ENCODE assay signal across 8 mouse cellular contexts in the genomic region with DNA sequence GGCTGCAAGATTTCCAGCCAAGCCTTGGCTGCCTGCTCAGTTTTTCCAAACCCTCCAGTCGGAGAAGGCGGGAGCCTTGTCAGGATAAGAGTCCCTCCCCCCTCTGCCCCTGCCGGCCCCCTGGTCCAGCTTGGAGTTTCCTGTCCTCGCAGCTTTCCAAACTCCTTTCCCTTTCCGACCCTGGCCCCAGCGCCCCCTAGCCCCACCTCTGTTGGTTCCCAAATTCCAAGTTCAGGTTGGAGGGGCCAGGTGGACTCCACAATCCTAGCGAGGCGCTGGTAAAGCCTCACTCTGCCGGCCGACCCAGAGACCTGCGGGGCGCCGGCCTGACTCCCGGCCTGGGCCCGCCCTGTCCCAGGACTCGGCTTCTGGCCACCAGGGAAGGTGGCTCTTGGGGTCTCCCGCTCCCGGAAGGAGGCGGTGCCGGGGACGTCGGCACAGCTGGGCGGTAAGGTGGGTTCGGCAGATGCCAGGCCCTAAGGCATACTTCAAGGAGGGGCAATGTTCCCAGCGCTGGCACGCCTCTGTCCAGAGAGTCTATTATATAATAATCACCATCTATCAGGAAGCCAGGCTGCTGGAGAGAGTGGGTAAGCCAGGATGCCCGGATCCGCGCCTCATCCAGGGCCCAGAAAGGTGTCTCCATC. TPM values are rescaled to one million over a fixed set of nuclear protein-coding genes. Genes with fewer than 3 reads are reported as not detected.
DNase-seq lines count a peak whose midpoint lies in the region; ATAC-seq lines count a peak whose summit lies in the region.

No protein-coding gene starts in this region.

- H3K9me3 ChIP-seq in intestine, embryonic 15.5 days: no peaks in the 10 kb centered on the region
- H3K9me3 ChIP-seq in limb, embryonic 12.5 days: 0 out of 2 replicates have a peak, but pooled peaks cover 3% of the 10 kb centered on the region
- no peaks in the 10 kb centered on the region for H3K9me3 ChIP-seq in midbrain, embryonic 14.5 days (ENCODE audit: control insufficient read depth, low read length)

- H3K27me3 ChIP-seq in intestine, embryonic 15.5 days (replicated peaks): no peaks in the 10 kb centered on the region
- 0 out of 2 replicates have a peak, but pooled peaks cover 3% of the 10 kb centered on the region for H3K27me3 ChIP-seq in limb, embryonic 12.5 days
- no peaks in the 10 kb centered on the region for H3K27me3 ChIP-seq in midbrain, embryonic 14.5 days (ENCODE audit: control insufficient read depth, insufficient read depth, low read length)

- no peaks in the 10 kb centered on the region for H3K36me3 ChIP-seq in intestine, embryonic 15.5 days
- no peaks in the 10 kb centered on the region for H3K36me3 ChIP-seq in limb, embryonic 12.5 days
- H3K36me3 ChIP-seq in midbrain, embryonic 14.5 days (ENCODE audit: control insufficient read depth, insufficient read depth, low read length): no peaks in the 10 kb centered on the region

- DNase-seq in layer of hippocampus, adult 11-12 months (ENCODE audit: low spot score): peak; percentile 68
- DNase-seq in layer of hippocampus, adult 9-10 months (ENCODE audit: low spot score): no peak
- DNase-seq in cerebellum, postnatal 25 days: peak; percentile 88
- peak; percentile 76 to 83 for DNase-seq in gastrocnemius, postnatal 36 days
- peak; percentile 91 for DNase-seq in midbrain, embryonic 14.5 days
- peak; percentile 52 for DNase-seq in thymus, postnatal 0 days (ENCODE audit: low spot score)

- peak overlapping the region; percentile 77 for H3K4me3 ChIP-seq in intestine, embryonic 15.5 days (replicated peaks)
- peak overlapping the region; percentile 82 for H3K4me3 ChIP-seq in limb, embryonic 12.5 days (replicated peaks)
- H3K4me3 ChIP-seq in midbrain, embryonic 14.5 days (replicated peaks; ENCODE audit: low read depth, low read length): peak overlapping the region; percentile 81

- ATAC-seq in intestine, embryonic 15.5 days: peak; percentile 64
- ATAC-seq in limb, embryonic 12.5 days (ENCODE audit: insufficient number of reproducible peaks, insufficient read depth, low FRiP score, low TSS enrichment, low read depth): peak; percentile 64
- peak; percentile 63 for ATAC-seq in midbrain, embryonic 14.5 days (ENCODE audit: low FRiP score, low TSS enrichment)

- H3K4me1 ChIP-seq in intestine, embryonic 15.5 days (replicated peaks): peaks cover 29% of the 10 kb centered on the region
- H3K4me1 ChIP-seq in limb, embryonic 12.5 days (replicated peaks): peaks cover 28% of the 10 kb centered on the region
- peaks cover 14% of the 10 kb centered on the region for H3K4me1 ChIP-seq in midbrain, embryonic 14.5 days (ENCODE audit: control insufficient read depth, insufficient read depth, low read length)

- intact Hi-C loops in gastrocnemius, postnatal 36 days (cut with DNase I): no loop called here

- H3K9ac ChIP-seq in intestine, embryonic 15.5 days: peak overlapping the region; percentile 89
- H3K9ac ChIP-seq in limb, embryonic 12.5 days (replicated peaks): peak overlapping the region; percentile 88
- H3K9ac ChIP-seq in midbrain, embryonic 14.5 days (replicated peaks; ENCODE audit: low read length): peak overlapping the region; percentile 77

- peak overlapping the region; percentile 99 for H3K27ac ChIP-seq in intestine, embryonic 15.5 days
- peak overlapping the region; percentile 99 for H3K27ac ChIP-seq in limb, embryonic 12.5 days
- H3K27ac ChIP-seq in midbrain, embryonic 14.5 days (replicated peaks; ENCODE audit: low read depth, low read length): peak overlapping the region; percentile 97

- peak overlapping the region; percentile 97 for H3K4me2 ChIP-seq in intestine, embryonic 15.5 days (replicated peaks)
- peak overlapping the region; percentile 93 for H3K4me2 ChIP-seq in limb, embryonic 12.5 days
- peak overlapping the region; percentile 72 for H3K4me2 ChIP-seq in midbrain, embryonic 14.5 days (ENCODE audit: low read length)

- under 1% methylated on average over 29 of the region's 29 CpGs for WGBS in intestine, embryonic 15.5 days
- WGBS in limb, embryonic 12.5 days: under 1% methylated on average over 29 of the region's 29 CpGs
- under 1% methylated on average over 29 of the region's 29 CpGs for WGBS in midbrain, embryonic 14.5 days

RNA-seq across cellular contexts. Expression of a gene that starts 3.5 kb away (rescaled TPM):
- 10 to 100 TPM; 25.7 to 42.5 TPM for total RNA-seq in gastrocnemius, postnatal 36 days (2021)
- 7.5 and 7.8 TPM in 2 replicates for polyA plus RNA-seq in intestine, embryonic 15.5 days (2015; fragmentation: Nextera tagmentation; extraction: Ambion mirVana)
- 14.3 and 17.3 TPM in 2 replicates for polyA plus RNA-seq in limb, embryonic 12.5 days (2016; fragmentation: Nextera tagmentation; extraction: Ambion mirVana)
- 12.6 and 14.9 TPM in 2 replicates for polyA plus RNA-seq in midbrain, embryonic 14.5 days (2014; fragmentation: Nextera tagmentation; extraction: Ambion mirVana)
- 3.2 and 4.4 TPM in 2 replicates for polyA plus RNA-seq in thymus, postnatal 0 days (2015; fragmentation: Nextera tagmentation; extraction: Ambion mirVana)

RNA-seq across cellular contexts. Expression of a gene that starts 24.3 kb away (rescaled TPM):
- total RNA-seq in gastrocnemius, postnatal 36 days (2021): not detected
- polyA plus RNA-seq in intestine, embryonic 15.5 days (2015; fragmentation: Nextera tagmentation; extraction: Ambion mirVana): 1.2 TPM in 2 replicates
- 0.31 and 0.65 TPM in 2 replicates for polyA plus RNA-seq in limb, embryonic 12.5 days (2016; fragmentation: Nextera tagmentation; extraction: Ambion mirVana)
- not detected in 2 replicates for polyA plus RNA-seq in midbrain, embryonic 14.5 days (2014; fragmentation: Nextera tagmentation; extraction: Ambion mirVana)
- polyA plus RNA-seq in thymus, postnatal 0 days (2015; fragmentation: Nextera tagmentation; extraction: Ambion mirVana): 0.69 and 1.5 TPM in 2 replicates

RNA-seq across cellular contexts. Expression of a gene that starts 38.1 kb away (rescaled TPM):
- total RNA-seq in gastrocnemius, postnatal 36 days (2021): not detected
- not detected in 2 replicates for polyA plus RNA-seq in intestine, embryonic 15.5 days (2015; fragmentation: Nextera tagmentation; extraction: Ambion mirVana)
- 0.18 TPM in 1 of 2 replicates, not detected in the other for polyA plus RNA-seq in limb, embryonic 12.5 days (2016; fragmentation: Nextera tagmentation; extraction: Ambion mirVana)
- not detected in 2 replicates for polyA plus RNA-seq in midbrain, embryonic 14.5 days (2014; fragmentation: Nextera tagmentation; extraction: Ambion mirVana)
- polyA plus RNA-seq in thymus, postnatal 0 days (2015; fragmentation: Nextera tagmentation; extraction: Ambion mirVana): not detected in 2 replicates
